Mouse (Mus musculus) megakaryocyte-erythroid progenitor cell, adult 5-6 weeks (primary cell): ENCODE data around the gene Sec22c. TPM values are rescaled to one million over a fixed set of nuclear protein-coding genes. Genes with fewer than 3 reads are reported as not detected.

Source experiments
- ATAC-seq: replicated peaks from 2 replicates; pipeline ENCODE4 v1.8.0; 2016; ENCODE audit warnings: mild to moderate bottlenecking, inconsistent platforms; ENCODE audit not compliant: severe bottlenecking, poor library complexity, low FRiP score, low TSS enrichment
- total RNA-seq, 2 experiments: library from RNA; stranded (forward) in 1 of 2; stranded (reverse) in 1 of 2; fragments of 200-1000, 215-1000 nt in 1 of 2; fragments of >200 nt in 1 of 2; fragmentation: Nextera tagmentation in 1 of 2; gene quantifications; 2 replicates each; pipeline ENCODE4 v1.2.3; 2014 to 2017

Sec22c gene
- total RNA-seq (2014; fragmentation: Nextera tagmentation) (9.4 and 10.9 TPM in 2 replicates), total RNA-seq (2017) (1.9 and 3.1 TPM in 2 replicates)

DNA sequence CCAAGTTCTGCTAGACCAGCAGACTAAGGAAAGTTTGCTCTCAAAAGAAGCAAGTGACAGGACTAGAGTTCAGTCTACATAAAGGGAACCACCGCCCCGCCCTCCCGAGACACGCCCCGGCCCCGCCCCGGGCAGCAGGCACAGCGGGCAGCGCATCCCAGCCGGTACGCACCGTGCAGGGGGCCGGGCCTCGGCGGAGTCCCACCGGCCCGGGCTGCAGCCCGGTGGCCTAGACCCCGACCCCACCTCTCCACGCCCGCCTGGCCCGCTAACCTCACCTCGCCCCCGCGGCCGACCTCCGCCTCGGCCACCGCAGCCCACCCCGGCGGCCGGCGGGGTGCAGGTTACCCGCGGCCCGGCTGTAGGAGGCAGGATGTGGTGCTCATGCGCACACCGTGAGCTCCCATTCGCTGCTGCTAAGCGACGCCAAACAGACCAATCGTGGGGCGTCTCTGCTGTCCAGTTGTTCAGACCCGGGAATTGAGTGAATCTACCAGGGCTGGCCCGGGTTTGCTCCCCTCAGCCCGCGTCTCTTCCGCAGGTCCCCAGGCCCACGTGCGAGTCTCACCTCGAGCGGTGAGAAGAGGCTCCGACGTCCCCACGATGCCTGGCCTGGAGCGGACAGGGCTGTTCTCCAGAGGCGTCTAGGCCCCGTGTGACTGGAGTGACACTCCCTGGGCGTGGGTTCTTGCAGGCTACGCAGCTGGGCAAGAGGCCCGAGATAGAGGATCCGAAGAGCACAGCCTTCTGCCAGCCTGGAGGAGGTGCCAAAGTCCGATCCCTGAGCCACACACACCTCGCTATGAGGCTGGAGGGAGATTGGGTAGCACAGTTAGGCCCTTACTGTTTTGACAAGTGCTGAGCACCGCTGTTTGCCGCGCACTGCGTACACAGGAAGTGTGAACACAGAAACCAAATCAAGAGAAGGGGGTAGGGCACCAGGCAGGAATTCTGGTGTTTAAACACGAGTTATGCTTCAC lies at the start of gene Sec22c:
TSS of gene Sec22c (minus strand) at position 845 of the 980 bp plus-strand sequence.
- ATAC-seq, result peak; percentile 84

DNA sequence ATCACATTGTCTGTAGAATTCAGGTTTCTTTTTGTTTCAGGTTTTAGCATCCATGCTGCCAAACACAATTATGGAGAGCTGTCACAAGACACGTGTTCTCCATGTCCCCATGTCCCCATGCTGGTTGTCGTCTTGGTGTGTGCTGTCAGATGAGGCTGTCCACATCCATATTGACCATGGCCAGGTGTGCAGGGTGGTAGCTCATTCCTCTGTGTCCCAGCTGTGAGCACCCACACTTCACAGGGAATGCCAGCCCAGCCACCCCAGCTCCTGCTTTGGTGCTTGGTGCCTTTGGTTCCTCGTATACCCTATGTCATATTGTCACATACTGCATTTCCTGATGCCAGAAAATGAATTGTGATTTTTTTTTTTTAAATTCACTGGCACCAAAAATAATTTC lies 49.3 kb upstream of the Sec22c start:
- no peak for ATAC-seq

DNA sequence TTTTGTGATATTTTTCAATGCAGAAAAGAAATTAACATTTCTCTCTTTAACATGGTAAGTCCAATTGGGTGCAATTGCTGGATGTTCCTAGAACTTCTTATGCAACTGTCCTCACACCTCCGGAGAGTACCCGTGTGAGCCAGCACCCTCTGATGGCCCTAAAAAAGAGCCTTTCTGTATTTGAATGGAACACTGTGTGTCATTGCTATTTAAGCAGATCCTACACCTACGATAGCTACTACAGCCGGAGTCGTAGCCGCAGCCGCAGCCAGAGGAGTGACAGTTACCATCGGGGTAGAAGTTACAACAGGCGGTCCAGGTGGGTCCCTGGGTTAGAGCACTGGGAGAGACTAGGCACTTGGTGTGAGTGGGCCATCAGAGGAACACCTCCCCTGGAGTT lies 47.5 kb upstream of the Sec22c start:
- ATAC-seq, result no peak

- ATAC-seq, result no peak
These were observed 38.8 kb upstream of the Sec22c start for GRCm38 (mm10) chr9:121744051-121744450.

DNA sequence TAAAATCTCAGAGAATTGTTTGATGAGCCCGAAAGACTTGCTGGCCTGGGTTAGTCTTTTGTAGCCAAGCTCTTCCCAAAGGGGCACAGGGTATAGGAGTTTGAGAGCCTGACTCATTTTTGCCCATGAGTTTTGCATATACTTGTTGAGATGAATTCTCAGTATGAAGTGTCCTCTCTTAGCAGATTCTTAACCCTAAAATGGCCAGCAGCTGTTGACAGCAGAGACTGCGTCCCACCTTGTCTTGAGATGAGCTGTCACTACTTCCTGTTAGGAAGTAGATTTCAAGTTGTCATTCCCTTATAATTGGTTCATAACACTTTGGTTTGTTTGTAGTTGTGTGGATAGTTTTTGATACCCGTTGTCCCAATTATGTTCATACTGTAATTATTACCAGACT lies 35.9 kb upstream of the Sec22c start:
- no peak for ATAC-seq

DNA sequence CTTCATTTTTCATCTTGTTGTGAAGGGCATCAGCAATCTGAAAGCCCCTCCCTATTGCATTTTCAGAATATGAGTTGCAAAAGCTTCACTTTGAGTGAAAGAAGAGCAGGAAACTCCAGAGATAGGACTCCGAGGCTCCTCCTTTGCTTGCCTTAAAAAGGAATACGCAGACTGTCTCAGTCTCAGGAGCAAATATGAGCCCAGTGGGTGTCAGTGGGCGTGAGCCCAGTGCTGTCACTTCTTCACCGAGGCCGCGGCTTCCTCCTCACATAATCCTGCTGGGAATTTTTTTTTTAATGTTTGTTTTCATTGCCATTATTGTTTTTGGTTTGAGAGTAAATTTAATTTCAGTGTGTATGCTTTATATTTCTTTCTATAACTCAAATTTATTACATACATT lies 35.2 kb upstream of the Sec22c start:
- ATAC-seq, result no peak

GRCm38 (mm10) chr9:121719347-121720331 lies 14.3 kb upstream of the Sec22c start:
- peak; percentile 48 for ATAC-seq

DNA sequence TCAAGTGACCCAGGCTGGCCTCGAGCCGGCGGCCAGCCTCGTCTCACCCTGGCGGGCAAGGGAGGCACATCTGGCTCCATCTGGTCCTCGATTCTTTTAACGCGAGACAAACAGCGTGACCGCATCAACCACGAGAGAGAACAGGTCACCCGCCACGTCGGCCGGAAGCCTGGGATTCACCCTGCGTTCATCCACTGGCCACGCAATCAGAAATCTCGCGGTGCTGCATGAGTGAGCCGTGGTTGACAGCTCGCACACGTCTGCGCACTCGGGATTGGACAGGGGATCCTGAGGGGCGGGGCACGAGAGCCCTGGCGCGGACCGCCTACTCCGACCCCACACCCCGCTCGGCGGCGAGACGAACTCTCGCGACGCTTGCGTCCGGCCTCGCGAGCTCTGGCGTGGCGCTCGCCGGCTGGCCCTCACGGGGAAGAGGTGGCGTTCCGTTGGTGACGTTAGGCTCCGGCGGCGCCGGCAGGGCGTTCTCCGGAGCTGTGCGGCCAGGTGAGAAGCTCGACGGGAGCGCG lies 13.6 kb upstream of the Sec22c start, which contains the start of gene Nktr:
TSS of gene Nktr (plus strand) at position 378 of the 527 bp plus-strand sequence.
- peak; percentile 95 for ATAC-seq

DNA sequence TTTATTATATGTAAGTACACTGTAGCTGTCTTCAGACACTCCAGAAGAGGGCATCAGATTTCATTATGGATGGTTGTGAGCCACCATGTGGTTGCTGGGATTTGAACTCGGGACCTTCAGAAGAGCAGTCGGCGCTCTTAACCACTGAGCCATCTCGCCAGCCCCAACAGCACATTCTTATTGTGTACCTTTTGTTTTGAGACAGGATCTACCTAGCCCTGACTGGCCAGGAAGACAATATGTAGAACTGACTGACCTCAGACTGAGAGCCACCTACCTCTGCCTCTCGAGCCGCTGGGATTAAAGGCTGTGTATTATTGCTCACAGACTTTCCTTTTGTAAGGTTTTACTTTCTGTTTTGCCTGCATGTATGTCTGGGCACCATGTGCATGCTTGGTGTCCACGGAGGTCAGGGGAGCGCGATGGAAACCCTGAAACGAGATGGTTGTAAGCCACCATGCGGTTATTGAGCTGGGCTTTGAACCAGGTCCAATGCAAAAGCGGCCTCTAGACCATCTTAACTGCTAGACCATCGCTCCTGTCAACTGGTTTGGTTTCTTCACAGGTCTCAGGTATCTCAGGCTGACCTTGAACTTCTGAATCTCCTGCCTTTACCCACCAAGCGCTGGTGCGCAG lies 12.9 kb upstream of the Sec22c start:
- ATAC-seq, result peak; percentile 6; the same call in 1 of the 2 replicates

DNA sequence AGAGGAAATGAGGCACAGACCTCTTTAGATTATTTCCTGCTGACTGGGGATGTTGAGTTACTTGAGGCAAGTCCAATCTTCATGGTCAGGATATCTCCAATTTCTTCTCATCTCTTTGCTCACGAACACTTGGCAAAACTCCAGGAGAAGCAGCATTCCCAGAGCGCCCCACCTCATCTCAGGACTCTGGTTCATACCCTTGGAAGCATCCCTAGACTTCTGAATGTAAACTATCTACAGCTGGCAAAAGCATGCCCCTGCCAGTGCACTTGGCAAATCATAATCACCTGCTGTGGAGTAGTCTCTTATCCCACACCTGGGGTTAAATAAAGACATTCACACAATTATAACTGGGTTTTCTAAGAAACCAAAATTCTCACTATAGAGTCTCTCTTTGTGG lies 11.8 kb upstream of the Sec22c start:
- ATAC-seq, result no peak

DNA sequence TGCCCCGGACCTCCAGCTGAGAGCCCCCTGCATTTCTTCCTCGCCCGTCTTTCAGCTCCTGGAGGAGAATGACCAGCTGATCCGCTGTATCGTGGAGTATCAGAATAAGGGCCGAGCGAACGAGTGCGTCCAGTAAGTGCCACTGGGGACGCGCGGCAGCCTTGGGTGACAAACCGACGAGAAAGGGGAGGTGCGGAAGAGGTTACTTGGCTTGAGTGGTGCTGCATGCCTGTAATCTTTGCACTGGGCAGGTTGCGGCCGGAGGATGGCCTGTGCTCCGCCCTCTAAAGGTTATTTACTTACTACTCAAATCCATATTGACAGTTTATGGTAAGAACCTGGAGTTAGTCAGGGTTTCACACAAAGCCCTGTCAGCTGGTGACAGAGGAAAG lies 5.3 kb upstream of the Sec22c start:
- ATAC-seq, result peak; percentile 69

DNA sequence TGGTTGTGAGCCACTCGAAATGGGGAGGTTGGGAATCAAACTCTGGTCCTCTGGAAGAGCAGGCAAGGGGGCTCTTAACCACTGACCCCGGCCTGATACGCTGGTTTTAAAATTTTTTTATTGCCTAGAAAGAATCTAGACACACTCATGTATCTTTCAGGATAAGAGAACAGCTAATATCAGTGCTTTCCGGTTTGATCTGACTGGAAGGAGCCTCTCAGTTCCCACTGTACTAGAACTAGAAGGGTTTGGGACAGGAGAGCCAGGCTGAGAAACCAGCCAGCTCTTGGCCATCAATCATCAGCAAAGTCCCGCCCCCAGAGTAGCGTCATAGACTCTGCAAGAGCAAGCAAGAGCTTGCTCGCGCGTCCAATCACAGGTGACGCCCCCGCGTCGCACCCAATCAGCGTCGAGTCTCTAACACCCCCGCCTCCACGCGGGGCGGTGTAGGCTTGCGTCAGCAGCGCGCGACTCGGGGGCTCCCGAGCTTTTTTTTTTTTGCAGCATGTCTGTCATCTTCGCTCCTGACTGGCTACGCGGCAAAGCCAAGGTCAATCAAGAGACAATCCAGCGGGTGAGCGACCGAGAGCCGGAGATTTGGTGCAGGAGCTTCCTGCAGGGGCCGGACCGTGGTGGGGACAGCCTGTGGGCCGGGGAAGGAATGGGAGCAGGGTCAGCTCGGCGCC lies 4.8 kb upstream of the Sec22c start, which contains the start of gene Ss18l2:
TSS of gene Ss18l2 (plus strand) at position 432 of the 686 bp plus-strand sequence.
- ATAC-seq, result peak; percentile 87

GRCm38 (mm10) chr9:121708506-121709486 lies 3.5 kb upstream of the Sec22c start:
- no peak for ATAC-seq

DNA sequence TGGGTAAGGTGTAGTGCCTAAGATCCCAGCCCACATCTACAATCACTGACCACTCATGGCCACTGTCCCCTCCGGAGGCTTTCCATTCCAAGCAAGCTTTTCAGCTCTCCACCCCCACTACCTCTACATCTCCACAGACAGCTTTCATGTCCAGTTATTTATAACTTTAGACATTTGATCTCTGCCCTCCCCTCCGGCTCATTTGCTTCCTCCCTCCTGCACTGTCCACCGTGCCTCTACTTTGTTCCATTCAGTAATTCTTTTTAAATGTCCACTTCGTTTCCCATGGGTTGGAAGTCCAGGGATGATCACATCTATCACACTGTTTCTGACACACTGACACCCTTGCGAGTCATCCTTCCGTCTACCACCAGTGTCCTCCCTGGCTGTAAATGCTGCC lies 2.5 kb upstream of the Sec22c start:
- no peak for ATAC-seq

DNA sequence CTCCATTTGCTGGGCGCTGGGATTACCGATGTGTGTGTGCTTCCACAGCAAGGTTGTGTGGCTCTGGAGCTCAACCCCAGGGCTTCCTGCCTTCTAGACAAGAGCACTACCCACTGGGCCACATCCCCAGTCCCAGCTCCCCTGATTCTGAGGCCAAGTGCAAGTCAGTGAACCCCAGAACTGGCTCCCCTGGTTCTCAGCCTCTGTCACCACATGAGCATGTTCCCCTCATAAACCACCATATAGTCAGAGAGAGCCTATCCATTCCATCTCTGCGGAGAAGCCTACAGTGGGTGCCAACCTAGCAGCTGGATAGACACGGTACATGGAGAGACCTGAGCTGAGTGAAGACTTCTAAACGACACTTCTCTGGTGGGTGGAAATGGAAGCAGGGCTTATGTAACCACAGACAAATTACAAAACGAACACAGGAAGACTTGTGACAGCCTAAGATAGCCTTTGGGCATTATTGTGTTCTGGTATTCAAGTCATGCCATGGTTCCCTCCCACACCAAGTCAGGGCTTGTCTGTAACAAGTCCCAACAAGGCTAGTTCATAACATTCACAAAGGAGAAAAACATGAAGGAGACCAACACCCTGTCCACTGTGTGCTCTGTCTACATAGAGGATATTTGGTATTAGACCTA lies 862 bp upstream of the Sec22c start:
- ATAC-seq, result no peak

GRCm38 (mm10) chr9:121704261-121704645 lies 1.0 kb downstream of the Sec22c start:
- ATAC-seq, result no peak
